Mouse (Mus musculus): ENCODE data around the gene Olfr1045. TPM values are rescaled to one million over a fixed set of nuclear protein-coding genes. Genes with fewer than 3 reads are reported as not detected.
"Not testable (repeated sequence)": the region's sequence is repeated elsewhere in the genome, so short reads cannot be mapped to it uniquely, and the experiment has no call there.

Olfr1045 gene
- polyA plus RNA-seq, 1 experiment from 2014 or later: not detected

DNA sequence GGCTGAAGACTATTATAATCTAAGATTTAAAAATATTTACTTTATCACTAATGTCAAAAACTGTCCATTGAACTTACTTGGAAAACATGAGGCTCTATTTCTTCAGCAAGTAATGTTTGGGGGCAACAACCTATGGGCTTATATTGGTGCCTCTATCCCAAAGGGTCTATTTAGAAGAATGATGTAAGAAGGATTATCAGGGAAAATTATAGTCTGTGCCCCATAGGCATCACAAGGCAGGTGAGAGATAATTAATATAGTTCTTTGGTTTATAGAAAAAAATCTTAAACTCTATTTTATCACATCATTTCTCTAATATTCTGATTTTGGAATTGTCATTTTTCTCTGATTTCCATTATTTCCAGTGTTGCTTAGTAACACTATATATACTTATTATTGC lies 25.1 kb downstream of the Olfr1045 start, which contains the start of gene Olfr1044:
Olfr1044 (minus strand) TSS at position 101 of the 400 bp plus-strand sequence.
- DNase-seq (ENCODE audit: low spot score): no peak
- no peak within 1 kb of the TSS for H3K27ac ChIP-seq
- no peaks in the 10 kb centered on the region for H3K36me3 ChIP-seq (ENCODE audit: insufficient read depth, low read length)
- no peak within 1 kb of the TSS for H3K4me2 ChIP-seq (ENCODE audit: low read length)
- no peak within 1 kb of the TSS for H3K9ac ChIP-seq (ENCODE audit: low read depth, low read length)
- ATAC-seq (replicated peaks; ENCODE audit: low FRiP score, low read depth): no peak
- TF ChIP-seq CTCF (IDR thresholded peaks at IDR 0.05; ENCODE audit: low read depth): no peak
- H3K4me3 ChIP-seq (replicated peaks; ENCODE audit: low read depth, low read length): no peak within 1 kb of the TSS
- H3K9me3 ChIP-seq (replicated peaks; ENCODE audit: low read length): no peaks in the 10 kb centered on the region
- H3K4me1 ChIP-seq (replicated peaks; ENCODE audit: insufficient read depth, low read length): no peaks in the 10 kb centered on the region
- H3K27me3 ChIP-seq (ENCODE audit: insufficient read depth, low read length): no peaks in the 10 kb centered on the region

- H3K36me3 ChIP-seq (ENCODE audit: insufficient read depth, low read length); H3K27ac ChIP-seq; H3K4me2 ChIP-seq (ENCODE audit: low read length); H3K4me1 ChIP-seq (replicated peaks; ENCODE audit: insufficient read depth, low read length); H3K9ac ChIP-seq (ENCODE audit: low read depth, low read length); ATAC-seq (replicated peaks; ENCODE audit: low FRiP score, low read depth); DNase-seq (ENCODE audit: low spot score); H3K4me3 ChIP-seq (replicated peaks; ENCODE audit: low read depth, low read length); H3K9me3 ChIP-seq (replicated peaks; ENCODE audit: low read length); H3K27me3 ChIP-seq (ENCODE audit: insufficient read depth, low read length): not testable (repeated sequence)
- WGBS: 78% methylated on average over 7 of the region's 7 CpGs
Observed at GRCm38 (mm10) chr2:86175422-86175821, 27.4 kb downstream of the Olfr1045 start.

DNA sequence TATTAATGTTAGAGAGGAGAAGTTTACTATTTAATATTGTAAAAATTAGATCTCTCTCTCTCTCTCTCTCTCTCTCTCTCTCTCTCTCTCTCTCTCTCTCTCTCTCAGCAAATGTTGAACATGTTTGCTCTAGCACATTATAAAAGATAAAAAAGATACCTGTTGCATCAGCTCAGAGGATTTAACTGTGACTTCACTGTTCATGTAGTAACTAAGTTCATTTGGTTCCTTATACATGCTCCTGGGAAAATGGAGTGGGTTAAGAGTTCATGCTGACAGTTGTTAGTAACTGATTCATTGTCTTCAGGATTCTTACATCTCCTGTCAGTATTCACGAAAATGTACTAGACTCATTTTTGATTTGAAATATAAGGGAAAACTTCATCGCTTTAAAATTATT lies 35.4 kb downstream of the Olfr1045 start, which contains the start of gene Olfr1043:
Olfr1043 (minus strand) TSS at position 101 of the 400 bp plus-strand sequence.
- DNase-seq (ENCODE audit: low spot score): no peak
- Histone ChIP-seq H3K36me3 (ENCODE audit: insufficient read depth, low read length) (no peaks in the 10 kb centered on the region), H3K4me3 (replicated peaks; ENCODE audit: low read depth, low read length) (no peak within 1 kb of the TSS), H3K9ac (ENCODE audit: low read depth, low read length) (no peak within 1 kb of the TSS), H3K4me1 (replicated peaks; ENCODE audit: insufficient read depth, low read length) (no peaks in the 10 kb centered on the region), H3K27ac (no peak within 1 kb of the TSS), H3K4me2 (ENCODE audit: low read length) (no peak within 1 kb of the TSS), H3K9me3 (replicated peaks; ENCODE audit: low read length) (no peaks in the 10 kb centered on the region), H3K27me3 (ENCODE audit: insufficient read depth, low read length) (no peaks in the 10 kb centered on the region)
- no peak for ATAC-seq (replicated peaks; ENCODE audit: low FRiP score, low read depth)
- 93% methylated on average over 2 of the region's 2 CpGs for WGBS
- no peak for TF ChIP-seq CTCF (IDR thresholded peaks at IDR 0.05; ENCODE audit: low read depth)

- no peak for TF ChIP-seq CTCF (IDR thresholded peaks at IDR 0.05; ENCODE audit: low read depth)
- Histone ChIP-seq H3K4me2 (ENCODE audit: low read length) (no peak within 1 kb of the TSS), H3K4me1 (replicated peaks; ENCODE audit: insufficient read depth, low read length) (no peaks in the 10 kb centered on the region), H3K36me3 (ENCODE audit: insufficient read depth, low read length) (no peaks in the 10 kb centered on the region), H3K4me3 (replicated peaks; ENCODE audit: low read depth, low read length) (no peak within 1 kb of the TSS), H3K9ac (ENCODE audit: low read depth, low read length) (no peak within 1 kb of the TSS), H3K9me3 (replicated peaks; ENCODE audit: low read length) (no peaks in the 10 kb centered on the region), H3K27ac (no peak within 1 kb of the TSS), H3K27me3 (ENCODE audit: insufficient read depth, low read length) (no peaks in the 10 kb centered on the region)
- no peak for ATAC-seq (replicated peaks; ENCODE audit: low FRiP score, low read depth)
- DNase-seq (ENCODE audit: low spot score): no peak
- 87% methylated on average over 2 of the region's 2 CpGs for WGBS
Observed at GRCm38 (mm10) chr2:86161738-86162137, 41.1 kb downstream of the Olfr1045 start, which contains the start of gene Olfr1042. Gene Olfr1042, minus strand, starts transcription at chr2:86161838.

- Histone ChIP-seq H3K9ac (ENCODE audit: low read depth, low read length) (no peak within 1 kb of the TSS), H3K27me3 (ENCODE audit: insufficient read depth, low read length) (no peaks in the 10 kb centered on the region), H3K4me2 (ENCODE audit: low read length) (no peak within 1 kb of the TSS), H3K9me3 (replicated peaks; ENCODE audit: low read length) (no peaks in the 10 kb centered on the region), H3K36me3 (ENCODE audit: insufficient read depth, low read length) (no peaks in the 10 kb centered on the region), H3K4me3 (replicated peaks; ENCODE audit: low read depth, low read length) (no peak within 1 kb of the TSS), H3K4me1 (replicated peaks; ENCODE audit: insufficient read depth, low read length) (no peaks in the 10 kb centered on the region), H3K27ac (no peak within 1 kb of the TSS)
- 80% methylated on average over 1 of the region's 1 CpGs for WGBS
- no peak for ATAC-seq (replicated peaks; ENCODE audit: low FRiP score, low read depth)
- DNase-seq (ENCODE audit: low spot score): no peak
- TF ChIP-seq CTCF (IDR thresholded peaks at IDR 0.05; ENCODE audit: low read depth): no peak
Observed at GRCm38 (mm10) chr2:86146632-86147031, 56.2 kb downstream of the Olfr1045 start, which contains the start of gene Olfr1040. Gene Olfr1040, minus strand, starts transcription at chr2:86146732.

Other genes with a start within 250 kb of the Olfr1045 start
- gene Olfr1029, start 229.1 kb downstream of the Olfr1045 start, polyA plus RNA-seq (2015; fragmentation: Nextera tagmentation; extraction: Ambion mirVana): not detected in 2 replicates
- not detected in 2 replicates for gene Olfr1030, start 223.7 kb downstream of the Olfr1045 start, polyA plus RNA-seq (2015; fragmentation: Nextera tagmentation; extraction: Ambion mirVana)
- gene Olfr1031, start 212.7 kb downstream of the Olfr1045 start, polyA plus RNA-seq (2015; fragmentation: Nextera tagmentation; extraction: Ambion mirVana): not detected in 2 replicates
- gene Olfr1032, start 197.5 kb downstream of the Olfr1045 start, polyA plus RNA-seq (2015; fragmentation: Nextera tagmentation; extraction: Ambion mirVana): not detected in 2 replicates
- 5.0 and 5.4 TPM in 2 replicates for gene Olfr1033, start 182.4 kb downstream of the Olfr1045 start, polyA plus RNA-seq (2015; fragmentation: Nextera tagmentation; extraction: Ambion mirVana)
- 0.04 and 0.09 TPM in 2 replicates for gene Olfr1034, start 157.1 kb downstream of the Olfr1045 start, polyA plus RNA-seq (2015; fragmentation: Nextera tagmentation; extraction: Ambion mirVana)
- not detected in 2 replicates for gene Olfr1036, start 129.0 kb downstream of the Olfr1045 start, polyA plus RNA-seq (2015; fragmentation: Nextera tagmentation; extraction: Ambion mirVana)
- gene Olfr1037, start 115.6 kb downstream of the Olfr1045 start, polyA plus RNA-seq (2015; fragmentation: Nextera tagmentation; extraction: Ambion mirVana): not detected in 2 replicates
- not detected in 2 replicates for gene Olfr1039, start 67.1 kb downstream of the Olfr1045 start, polyA plus RNA-seq (2015; fragmentation: Nextera tagmentation; extraction: Ambion mirVana)
- gene Olfr1040, start 56.3 kb downstream of the Olfr1045 start, polyA plus RNA-seq (2015; fragmentation: Nextera tagmentation; extraction: Ambion mirVana): not detected in 2 replicates
- not detected in 2 replicates for gene Olfr1042, start 41.2 kb downstream of the Olfr1045 start, polyA plus RNA-seq (2015; fragmentation: Nextera tagmentation; extraction: Ambion mirVana)
- not detected in 2 replicates for gene Olfr1043, start 35.5 kb downstream of the Olfr1045 start, polyA plus RNA-seq (2015; fragmentation: Nextera tagmentation; extraction: Ambion mirVana)
- not detected in 2 replicates for gene Olfr1044, start 25.2 kb downstream of the Olfr1045 start, polyA plus RNA-seq (2015; fragmentation: Nextera tagmentation; extraction: Ambion mirVana)
- not detected in 2 replicates for gene Olfr52, start 17.3 kb downstream of the Olfr1045 start, polyA plus RNA-seq (2015; fragmentation: Nextera tagmentation; extraction: Ambion mirVana)
- gene Olfr1046, start 16.3 kb upstream of the Olfr1045 start, polyA plus RNA-seq (2015; fragmentation: Nextera tagmentation; extraction: Ambion mirVana): not detected in 2 replicates
- not detected in 2 replicates for gene Olfr1047, start 28.4 kb upstream of the Olfr1045 start, polyA plus RNA-seq (2015; fragmentation: Nextera tagmentation; extraction: Ambion mirVana)
- not detected in 2 replicates for gene Olfr1048, start 37.3 kb upstream of the Olfr1045 start, polyA plus RNA-seq (2015; fragmentation: Nextera tagmentation; extraction: Ambion mirVana)
- gene Olfr1049, start 55.3 kb upstream of the Olfr1045 start, polyA plus RNA-seq (2015; fragmentation: Nextera tagmentation; extraction: Ambion mirVana): not detected in 2 replicates
- not detected in 2 replicates for gene Olfr1051, start 76.1 kb upstream of the Olfr1045 start, polyA plus RNA-seq (2015; fragmentation: Nextera tagmentation; extraction: Ambion mirVana)
- gene Olfr1052, start 89.4 kb upstream of the Olfr1045 start, polyA plus RNA-seq (2015; fragmentation: Nextera tagmentation; extraction: Ambion mirVana): not detected in 2 replicates
- not detected in 2 replicates for gene Olfr1053, start 112.3 kb upstream of the Olfr1045 start, polyA plus RNA-seq (2015; fragmentation: Nextera tagmentation; extraction: Ambion mirVana)
- gene Olfr1054, start 132.4 kb upstream of the Olfr1045 start, polyA plus RNA-seq (2015; fragmentation: Nextera tagmentation; extraction: Ambion mirVana): not detected in 2 replicates
- not detected in 2 replicates for gene Olfr1055, start 147.3 kb upstream of the Olfr1045 start, polyA plus RNA-seq (2015; fragmentation: Nextera tagmentation; extraction: Ambion mirVana)
- not detected in 2 replicates for gene Olfr1056, start 159.5 kb upstream of the Olfr1045 start, polyA plus RNA-seq (2015; fragmentation: Nextera tagmentation; extraction: Ambion mirVana)
- not detected in 2 replicates for gene Olfr1057, start 175.4 kb upstream of the Olfr1045 start, polyA plus RNA-seq (2015; fragmentation: Nextera tagmentation; extraction: Ambion mirVana)
- gene Olfr1058, start 185.6 kb upstream of the Olfr1045 start, polyA plus RNA-seq (2015; fragmentation: Nextera tagmentation; extraction: Ambion mirVana): not detected in 2 replicates
- gene Olfr1061, start 211.0 kb upstream of the Olfr1045 start, polyA plus RNA-seq (2015; fragmentation: Nextera tagmentation; extraction: Ambion mirVana): not detected in 2 replicates
- not detected in 2 replicates for gene Olfr1062, start 223.7 kb upstream of the Olfr1045 start, polyA plus RNA-seq (2015; fragmentation: Nextera tagmentation; extraction: Ambion mirVana)
- not detected in 2 replicates for gene Olfr1065, start 247.6 kb upstream of the Olfr1045 start, polyA plus RNA-seq (2015; fragmentation: Nextera tagmentation; extraction: Ambion mirVana)